Mouse (Mus musculus): ENCODE results near the gene Rrp1.

Rrp1 gene

GRCm38 (mm10) chr10:78412319-78413151 lies at the start of gene Rrp1:
TSS of gene Rrp1 (minus strand) at chr10:78413043.
- DNase-seq (ENCODE audit: low read depth, low spot score), result peak; percentile 91

- DNase-seq (ENCODE audit: low read depth, low spot score), result no peak
Observed at GRCm38 (mm10) chr10:78461767-78462166, 48.9 kb upstream of the Rrp1 start.

- DNase-seq (ENCODE audit: low read depth, low spot score), result no peak
Observed at GRCm38 (mm10) chr10:78460463-78460862, 47.6 kb upstream of the Rrp1 start.

- DNase-seq (ENCODE audit: low read depth, low spot score), result no peak
Observed at GRCm38 (mm10) chr10:78458348-78459111, 45.7 kb upstream of the Rrp1 start.

- no peak for DNase-seq (ENCODE audit: low read depth, low spot score)
Observed at GRCm38 (mm10) chr10:78457495-78458347, 44.9 kb upstream of the Rrp1 start.

GRCm38 (mm10) chr10:78456696-78457095 lies 43.9 kb upstream of the Rrp1 start:
- no peak for DNase-seq (ENCODE audit: low read depth, low spot score)

GRCm38 (mm10) chr10:78452641-78453040 lies 39.8 kb upstream of the Rrp1 start:
- DNase-seq (ENCODE audit: low read depth, low spot score), result no peak

- DNase-seq (ENCODE audit: low read depth, low spot score), result no peak
Observed at GRCm38 (mm10) chr10:78450761-78451160, 37.9 kb upstream of the Rrp1 start.

- DNase-seq (ENCODE audit: low read depth, low spot score), result no peak
Observed at GRCm38 (mm10) chr10:78447396-78447795, 34.6 kb upstream of the Rrp1 start.

- DNase-seq (ENCODE audit: low read depth, low spot score), result no peak
Observed at GRCm38 (mm10) chr10:78446195-78446594, 33.4 kb upstream of the Rrp1 start.

- no peak for DNase-seq (ENCODE audit: low read depth, low spot score)
Observed at GRCm38 (mm10) chr10:78442292-78442691, 29.4 kb upstream of the Rrp1 start.

GRCm38 (mm10) chr10:78441606-78442005 lies 28.8 kb upstream of the Rrp1 start:
- no peak for DNase-seq (ENCODE audit: low read depth, low spot score)

- DNase-seq (ENCODE audit: low read depth, low spot score), result no peak
Observed at GRCm38 (mm10) chr10:78440812-78441211, 28.0 kb upstream of the Rrp1 start.

- no peak for DNase-seq (ENCODE audit: low read depth, low spot score)
Observed at GRCm38 (mm10) chr10:78439990-78440389, 27.1 kb upstream of the Rrp1 start.

GRCm38 (mm10) chr10:78439550-78439949 lies 26.7 kb upstream of the Rrp1 start:
- no peak for DNase-seq (ENCODE audit: low read depth, low spot score)

GRCm38 (mm10) chr10:78438094-78438493 lies 25.3 kb upstream of the Rrp1 start:
- DNase-seq (ENCODE audit: low read depth, low spot score), result no peak

- DNase-seq (ENCODE audit: low read depth, low spot score), result no peak
Observed at GRCm38 (mm10) chr10:78432853-78433252, 20.0 kb upstream of the Rrp1 start.

- DNase-seq (ENCODE audit: low read depth, low spot score), result no peak
Observed at GRCm38 (mm10) chr10:78429776-78430175, 16.9 kb upstream of the Rrp1 start.

GRCm38 (mm10) chr10:78429180-78429579 lies 16.3 kb upstream of the Rrp1 start:
- no peak for DNase-seq (ENCODE audit: low read depth, low spot score)

- no peak for DNase-seq (ENCODE audit: low read depth, low spot score)
Observed at GRCm38 (mm10) chr10:78428070-78428469, 15.2 kb upstream of the Rrp1 start.

GRCm38 (mm10) chr10:78426117-78426735 lies 13.4 kb upstream of the Rrp1 start:
- DNase-seq (ENCODE audit: low read depth, low spot score), result no peak

Data from telencephalon, adult 2 months (tissue).